Mouse (Mus musculus) embryonic facial prominence, embryonic 13.5 days (tissue): ENCODE data around the gene Slco3a1. TPM values are rescaled to one million over a fixed set of nuclear protein-coding genes. Genes with fewer than 3 reads are reported as not detected.

ENCODE experiments used
- ATAC-seq: fragments of 200-750 bp; cut with Nextera tagmentation; 2 replicates; pipeline ENCODE4 v1.8.0; 2017; ENCODE audit warnings: low read depth; ENCODE audit not compliant: insufficient number of reproducible peaks, insufficient read depth, low FRiP score, low TSS enrichment
- H3K27ac ChIP-seq: fragments of 300-500 bp; sonication (generic); 2 replicates; pipeline ENCODE4 v1.5.1; 2015; ENCODE audit warnings: moderate library complexity, mild to moderate bottlenecking, inconsistent platforms
- H3K27me3 ChIP-seq: fragments of 300-500 bp; sonication (generic); 2 replicates; pipeline ENCODE4 v1.6.1; 2015; ENCODE audit warnings: mild to moderate bottlenecking, inconsistent platforms
- H3K36me3 ChIP-seq: fragments of 300-500 bp; sonication (generic); 2 replicates; pipeline ENCODE4 v1.6.1; 2015; ENCODE audit warnings: mild to moderate bottlenecking, inconsistent platforms
- H3K4me1 ChIP-seq: fragments of 300-500 bp; sonication (generic); 2 replicates; pipeline ENCODE4 v1.6.1; 2015; ENCODE audit warnings: inconsistent platforms
- H3K4me2 ChIP-seq: fragments of 300-500 bp; sonication (generic); 2 replicates; pipeline ENCODE4 v1.6.1; 2015; ENCODE audit warnings: moderate library complexity, mild to moderate bottlenecking, inconsistent platforms
- H3K4me3 ChIP-seq: fragments of 300-500 bp; sonication (generic); 2 replicates; pipeline ENCODE4 v1.5.1; 2015; ENCODE audit warnings: mild to moderate bottlenecking, inconsistent platforms
- H3K9ac ChIP-seq: fragments of 300-500 bp; sonication (generic); 2 replicates; pipeline ENCODE4 v1.6.1; 2015; ENCODE audit warnings: mild to moderate bottlenecking, inconsistent platforms
- H3K9me3 ChIP-seq: fragments of 300-500 bp; sonication (generic); 2 replicates; pipeline ENCODE4 v1.6.1; 2016; ENCODE audit warnings: inconsistent platforms
- WGBS: fragments of 180-500 bp; shearing (Covaris S2); methylation state at CpG from one replicate; pipeline ENCODE4 v1.1.7; 2015; ENCODE audit warnings: mixed read lengths; 5-methylcytosine and 5-hydroxymethylcytosine counted together
- polyA plus RNA-seq: library from polyadenylated mRNA; unstranded; fragments of >200 nt; fragmentation: Nextera tagmentation; extraction: Ambion mirVana; gene quantifications from 2 replicates; pipeline ENCODE4 v1.2.1, GENCODE M21; 2015

The Slco3a1 gene
- polyA plus RNA-seq, 1 experiment from 2014 or later, result 11.6 TPM

DNA sequence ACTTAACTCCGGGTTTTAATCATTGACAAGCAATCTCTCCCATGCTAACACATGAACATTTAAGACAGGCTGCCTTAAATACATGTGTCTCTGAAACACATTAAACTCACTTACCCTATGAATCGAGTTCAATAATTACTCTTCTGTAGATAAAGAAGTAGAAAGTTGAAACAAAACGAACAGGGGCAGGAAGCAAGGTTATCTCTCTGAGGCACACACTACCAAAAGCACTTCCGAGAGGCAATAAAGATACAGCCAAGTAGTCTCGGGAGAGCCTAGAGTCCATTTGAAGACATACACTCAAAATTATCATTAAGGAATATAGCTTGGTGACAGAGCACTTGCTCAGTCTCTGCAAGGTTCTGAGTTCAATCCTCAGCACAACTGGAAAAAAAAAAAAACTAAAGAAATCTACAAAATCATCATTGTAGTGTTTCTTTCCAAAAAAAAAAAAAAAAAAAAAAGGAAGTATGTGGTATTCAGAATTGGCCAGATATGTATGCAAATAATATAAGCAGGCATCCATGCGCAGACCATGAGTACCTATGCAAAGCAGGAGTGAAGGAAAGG is 5.5 kb downstream of the Slco3a1 start:
- no peaks in the 10 kb centered on the region for H3K36me3 ChIP-seq
- ATAC-seq, result no peak
- H3K27me3 ChIP-seq, result peaks cover 24% of the 10 kb centered on the region
- 71% methylated on average over 6 of the region's 6 CpGs for WGBS
- peaks cover 18% of the 10 kb centered on the region for H3K4me1 ChIP-seq
- no peak overlapping the region for H3K4me3 ChIP-seq
- H3K27ac ChIP-seq, result no peak overlapping the region
- H3K9me3 ChIP-seq, result no peaks in the 10 kb centered on the region
- H3K9ac ChIP-seq, result no peak overlapping the region
- H3K4me2 ChIP-seq, result no peak overlapping the region

- Histone ChIP-seq H3K36me3 (no peaks in the 10 kb centered on the region), H3K9ac (no peak overlapping the region), H3K4me2 (no peak overlapping the region), H3K4me1 (no peaks in the 10 kb centered on the region), H3K9me3 (no peaks in the 10 kb centered on the region), H3K27me3 (0 out of 2 replicates have a peak, but pooled peaks cover under 1% of the 10 kb centered on the region), H3K4me3 (no peak overlapping the region), H3K27ac (no peak overlapping the region)
- ATAC-seq, result no peak
- WGBS, result 92% methylated on average over 6 of the region's 6 CpGs
These were observed 7.9 kb downstream of the Slco3a1 start for GRCm38 (mm10) chr7:74546691-74547090.

DNA sequence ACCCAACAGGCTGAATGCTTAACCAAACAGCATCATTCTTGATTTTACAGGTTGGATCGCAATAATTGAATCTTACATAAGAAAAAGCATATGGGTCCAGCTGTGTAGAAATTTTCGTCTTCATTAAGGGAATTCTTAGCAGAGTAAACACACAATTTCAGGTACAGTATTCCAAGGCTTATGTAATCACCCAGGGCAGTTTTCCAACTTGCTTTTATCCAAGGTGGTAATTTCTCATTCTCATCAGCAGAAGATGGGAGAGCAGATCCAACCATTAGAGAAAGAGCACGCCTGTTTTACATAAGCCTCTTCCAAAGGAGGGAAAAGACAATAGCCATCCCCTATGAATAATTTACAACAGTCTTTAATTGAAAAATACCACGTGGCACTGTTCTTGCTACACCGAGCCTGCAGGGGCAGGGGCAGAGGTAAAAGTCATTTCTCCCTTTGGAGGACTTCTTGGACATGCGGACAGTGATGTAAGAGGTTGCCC is 9.0 kb downstream of the Slco3a1 start:
- Histone ChIP-seq H3K4me1 (no peaks in the 10 kb centered on the region), H3K36me3 (no peaks in the 10 kb centered on the region), H3K27me3 (no peaks in the 10 kb centered on the region), H3K9ac (no peak overlapping the region), H3K4me2 (no peak overlapping the region), H3K27ac (no peak overlapping the region), H3K4me3 (no peak overlapping the region), H3K9me3 (no peaks in the 10 kb centered on the region)
- 80% methylated on average over 6 of the region's 6 CpGs for WGBS
- ATAC-seq, result no peak

DNA sequence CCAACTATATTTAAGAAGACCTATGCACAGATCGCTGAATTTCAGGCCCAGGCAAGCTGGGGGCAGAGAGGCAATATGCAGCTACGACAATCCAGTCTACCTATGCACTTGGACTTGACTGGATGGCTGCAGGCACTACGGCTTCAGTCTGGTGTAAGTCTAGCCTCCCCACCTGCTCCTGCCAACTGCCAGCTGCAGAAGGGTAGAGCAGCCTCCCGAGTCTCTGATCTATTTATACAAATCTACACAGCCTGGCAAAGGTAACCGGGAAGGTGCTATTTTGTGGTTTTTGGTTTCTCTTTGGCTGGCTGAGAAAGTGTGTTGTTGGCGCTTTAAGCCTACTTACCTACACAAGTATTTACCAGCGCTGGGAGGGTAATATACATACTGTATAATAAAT is 10.3 kb downstream of the Slco3a1 start:
- WGBS, result 71% methylated on average over 7 of the region's 7 CpGs
- ATAC-seq, result no peak
- no peak overlapping the region for H3K9ac ChIP-seq

GRCm38 (mm10) chr7:74541958-74542357 is 12.6 kb downstream of the Slco3a1 start:
- no peaks in the 10 kb centered on the region for H3K4me1 ChIP-seq
- H3K27ac ChIP-seq, result no peak overlapping the region
- H3K9me3 ChIP-seq, result no peaks in the 10 kb centered on the region
- no peak overlapping the region for H3K4me2 ChIP-seq
- no peak overlapping the region for H3K4me3 ChIP-seq
- WGBS, result 71% methylated on average over 4 of the region's 4 CpGs
- ATAC-seq, result no peak
- H3K9ac ChIP-seq, result no peak overlapping the region
- no peaks in the 10 kb centered on the region for H3K27me3 ChIP-seq
- no peaks in the 10 kb centered on the region for H3K36me3 ChIP-seq

More for the DNA sequence above, 10.3 kb downstream of the Slco3a1 start:
- H3K4me1 ChIP-seq, result no peaks in the 10 kb centered on the region
- H3K4me2 ChIP-seq, result no peak overlapping the region
- no peaks in the 10 kb centered on the region for H3K9me3 ChIP-seq
- no peak overlapping the region for H3K4me3 ChIP-seq
- no peaks in the 10 kb centered on the region for H3K36me3 ChIP-seq
- no peak overlapping the region for H3K27ac ChIP-seq
- H3K27me3 ChIP-seq, result no peaks in the 10 kb centered on the region

DNA sequence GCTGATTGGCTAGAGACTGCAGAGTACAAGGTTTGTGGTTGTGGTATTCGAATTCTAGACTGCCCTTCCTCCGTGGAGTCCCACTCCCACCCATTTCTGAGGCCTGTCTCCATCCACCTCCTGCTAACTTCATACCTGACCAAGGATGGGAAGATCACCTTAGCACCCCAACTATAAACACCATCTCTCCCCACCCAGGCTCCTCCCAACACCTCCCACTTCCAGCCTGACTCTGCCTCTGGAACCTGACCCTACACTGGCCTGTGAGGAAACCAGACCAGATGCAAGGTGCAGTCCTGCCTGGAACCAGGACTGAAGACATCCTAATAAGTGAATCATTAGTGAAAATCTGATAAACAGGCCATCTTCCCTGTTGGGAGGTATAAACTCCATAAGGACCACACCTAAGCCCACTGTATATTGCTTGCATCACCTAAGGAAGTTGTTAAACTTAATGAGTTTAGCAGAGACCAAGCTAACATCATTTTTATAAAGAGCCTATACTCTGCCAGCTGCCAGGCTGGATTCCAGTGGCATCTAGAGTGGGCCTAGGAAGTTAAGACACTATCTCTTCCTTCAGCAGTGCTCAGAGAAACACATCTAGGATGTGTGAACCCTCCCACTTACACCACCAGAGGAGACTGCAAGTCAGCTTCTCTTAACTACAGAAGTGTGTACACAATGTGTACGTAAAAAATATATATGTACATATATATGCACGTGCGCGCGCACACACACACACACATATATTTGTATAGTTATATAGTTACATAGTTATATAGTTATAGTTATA is 13.5 kb downstream of the Slco3a1 start:
- Histone ChIP-seq H3K4me1 (no peaks in the 10 kb centered on the region), H3K9ac (no peak overlapping the region), H3K4me2 (no peak overlapping the region), H3K27me3 (no peaks in the 10 kb centered on the region), H3K4me3 (no peak overlapping the region), H3K27ac (no peak overlapping the region), H3K36me3 (no peaks in the 10 kb centered on the region), H3K9me3 (no peaks in the 10 kb centered on the region)
- 90% methylated on average over 7 of the region's 7 CpGs for WGBS
- ATAC-seq, result peak; percentile 63; the same call in 1 of the 2 replicates

GRCm38 (mm10) chr7:74536186-74536585 is 18.4 kb downstream of the Slco3a1 start:
- H3K4me1 ChIP-seq, result no peaks in the 10 kb centered on the region
- H3K4me2 ChIP-seq, result no peak overlapping the region
- no peak for ATAC-seq
- H3K9ac ChIP-seq, result no peak overlapping the region
- no peaks in the 10 kb centered on the region for H3K9me3 ChIP-seq
- WGBS, result 74% methylated on average over 4 of the region's 4 CpGs
- no peaks in the 10 kb centered on the region for H3K27me3 ChIP-seq
- no peak overlapping the region for H3K27ac ChIP-seq
- H3K36me3 ChIP-seq, result no peaks in the 10 kb centered on the region
- no peak overlapping the region for H3K4me3 ChIP-seq

- 78% methylated on average over 7 of the region's 7 CpGs for WGBS
- ATAC-seq, result no peak
These were observed 23.0 kb downstream of the Slco3a1 start for GRCm38 (mm10) chr7:74531468-74532097.

DNA sequence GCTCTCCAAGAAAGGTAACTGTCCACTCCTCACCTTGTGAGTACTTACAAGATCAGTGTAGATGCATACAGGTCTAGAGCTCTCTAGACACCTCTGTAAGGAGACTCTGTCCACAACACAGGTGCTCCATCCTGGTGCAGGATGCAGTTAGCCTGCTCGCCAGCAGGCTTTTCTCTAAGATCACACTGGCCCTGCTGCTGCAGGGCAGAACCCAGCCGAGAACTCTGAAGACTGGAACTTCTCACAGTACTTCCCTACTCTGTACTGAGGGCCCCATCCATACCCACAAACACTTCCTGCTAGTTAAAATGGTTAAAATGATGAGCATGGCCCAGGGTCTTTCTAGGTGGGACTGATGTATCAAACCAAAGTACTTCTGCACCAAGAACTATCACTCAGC is 24.7 kb downstream of the Slco3a1 start:
- Histone ChIP-seq H3K9ac (no peak overlapping the region), H3K4me3 (no peak overlapping the region), H3K27me3 (no peaks in the 10 kb centered on the region), H3K27ac (no peak overlapping the region), H3K4me2 (no peak overlapping the region), H3K9me3 (no peaks in the 10 kb centered on the region), H3K36me3 (no peaks in the 10 kb centered on the region), H3K4me1 (peaks cover 10% of the 10 kb centered on the region)
- WGBS, result 75% methylated on average over 2 of the region's 2 CpGs
- no peak for ATAC-seq

More at GRCm38 (mm10) chr7:74531468-74532097, 23.0 kb downstream of the Slco3a1 start:
- Histone ChIP-seq H3K4me2 (no peak overlapping the region), H3K27me3 (no peaks in the 10 kb centered on the region), H3K4me1 (peaks cover 10% of the 10 kb centered on the region), H3K9me3 (no peaks in the 10 kb centered on the region), H3K36me3 (no peaks in the 10 kb centered on the region), H3K27ac (no peak overlapping the region), H3K4me3 (no peak overlapping the region), H3K9ac (no peak overlapping the region)

DNA sequence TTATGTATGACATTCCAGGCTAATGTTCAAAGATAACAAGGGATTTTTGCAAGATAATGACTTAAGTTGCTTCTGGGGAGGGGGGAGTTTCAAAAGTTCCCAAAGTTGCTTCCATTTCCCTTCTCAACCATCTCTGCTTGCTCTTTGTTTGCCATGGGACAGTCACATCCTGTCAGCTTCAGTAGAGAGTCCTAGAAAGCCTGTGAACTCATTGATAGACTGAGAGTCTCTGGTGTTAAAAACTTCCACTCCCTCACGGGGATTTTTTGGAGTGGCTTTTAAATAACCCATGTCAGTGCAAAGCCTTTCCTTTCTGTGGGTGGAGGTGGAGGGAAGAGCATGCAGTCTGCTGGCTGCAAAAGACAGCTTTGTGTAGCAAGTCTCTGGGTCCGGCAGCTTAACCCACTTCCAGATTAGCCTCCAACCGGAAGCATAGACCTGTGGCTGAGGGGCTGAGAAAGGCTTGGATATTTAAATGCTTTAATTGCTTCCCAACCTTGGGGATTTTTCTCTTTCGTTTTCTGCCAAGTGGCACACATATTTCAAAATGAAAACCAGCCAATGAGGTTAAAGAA is 25.3 kb downstream of the Slco3a1 start:
- Histone ChIP-seq H3K27me3 (no peaks in the 10 kb centered on the region), H3K36me3 (no peaks in the 10 kb centered on the region), H3K9ac (no peak overlapping the region), H3K4me3 (no peak overlapping the region), H3K4me1 (peaks cover 10% of the 10 kb centered on the region), H3K27ac (no peak overlapping the region), H3K4me2 (no peak overlapping the region), H3K9me3 (no peaks in the 10 kb centered on the region)
- ATAC-seq, result no peak
- WGBS, result 34% methylated on average over 4 of the region's 4 CpGs

DNA sequence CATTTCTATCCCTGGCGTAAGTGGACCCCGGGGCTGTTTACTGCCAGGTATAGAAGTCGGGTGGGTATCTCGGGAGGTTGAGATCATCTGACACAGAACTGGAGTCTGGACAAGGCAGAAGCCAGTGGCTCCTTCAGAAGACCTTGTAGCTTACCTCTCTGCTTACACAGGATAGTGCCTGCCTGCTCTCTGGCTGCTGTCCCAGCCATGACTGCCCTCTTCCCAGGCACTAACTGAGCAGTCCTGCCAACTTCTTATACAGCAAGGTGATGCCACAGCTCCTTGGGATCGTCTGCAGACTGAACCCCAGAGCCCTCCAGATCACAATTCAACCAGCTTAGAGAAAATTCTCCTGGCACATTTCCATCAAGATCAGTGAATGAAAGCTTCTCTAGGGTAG is 26.4 kb downstream of the Slco3a1 start:
- Histone ChIP-seq H3K4me2 (no peak overlapping the region), H3K9me3 (no peaks in the 10 kb centered on the region), H3K4me1 (peaks cover 10% of the 10 kb centered on the region), H3K36me3 (no peaks in the 10 kb centered on the region), H3K9ac (no peak overlapping the region), H3K4me3 (no peak overlapping the region), H3K27ac (no peak overlapping the region), H3K27me3 (no peaks in the 10 kb centered on the region)
- 77% methylated on average over 5 of the region's 5 CpGs for WGBS
- no peak for ATAC-seq
